9 mouse cellular contexts compared by ENCODE assay signal in the genomic region with DNA sequence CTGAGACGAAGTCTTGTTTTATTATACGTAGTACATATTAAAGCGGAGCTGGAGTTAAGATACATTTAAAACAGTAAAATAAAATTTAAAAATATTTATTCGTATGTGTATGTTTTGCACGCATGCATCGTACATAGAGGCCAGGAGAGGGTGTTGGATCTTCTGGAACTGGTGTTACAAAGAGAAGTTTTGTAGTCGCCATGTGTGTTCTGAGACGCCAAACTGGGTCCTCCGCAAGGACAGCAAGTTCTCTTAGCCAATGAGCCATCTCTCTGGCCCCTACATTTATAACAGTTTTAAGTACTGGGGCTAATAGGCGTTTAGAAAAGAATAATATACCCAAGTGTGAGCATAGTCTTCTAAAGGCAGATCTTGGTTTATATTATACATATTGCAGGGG. TPM values are rescaled to one million over a fixed set of nuclear protein-coding genes. Genes with fewer than 3 reads are reported as not detected.
A peak's percentile ranks its signal among the peaks of the same experiment; 100 is the strongest.
DNase-seq lines count a peak whose midpoint lies in the region; ATAC-seq and TF ChIP-seq lines count a peak whose summit lies in the region.
"Had no signal": no experiment of that assay in that cellular context is flagged by ENCODE, and none has a peak within 500 bp of the region (broad histone marks: within the 10 kb centered on the region; RNA-seq: fewer than 3 reads in every experiment).

No protein-coding gene starts in this region.

- no peak overlapping the region for H3K27ac ChIP-seq in cerebellum, adult 2 months (ENCODE audit: insufficient read depth, low read length)
- no peak overlapping the region for H3K27ac ChIP-seq in lung, embryonic 16.5 days (ENCODE audit: low read length)
- H3K27ac ChIP-seq in liver, embryonic 11.5 days (ENCODE audit: low read depth, low read length) = no peak overlapping the region
- H3K27ac ChIP-seq in stomach, postnatal 0 days (replicated peaks) = no peak overlapping the region

- peak overlapping the region; percentile 52 for H3K4me2 ChIP-seq in lung, embryonic 16.5 days (ENCODE audit: low read depth, low read length)
- peak overlapping the region; percentile 67 for H3K4me2 ChIP-seq in liver, embryonic 11.5 days
- H3K4me2 ChIP-seq in stomach, postnatal 0 days (replicated peaks; ENCODE audit: low read depth) = peak overlapping the region; percentile 66

- no peak for ATAC-seq in lung, embryonic 16.5 days (ENCODE audit: low read depth)
- ATAC-seq in liver, embryonic 11.5 days (replicated peaks; ENCODE audit: low FRiP score) = no peak
- no peak for ATAC-seq in stomach, postnatal 0 days (ENCODE audit: low FRiP score, low TSS enrichment)

- no peak for DNase-seq in cerebellum, adult 2 months
- no peak for DNase-seq in cerebellum, adult 18-20 months
- no peak for DNase-seq in lung, adult 18-20 months
- no peak for DNase-seq in liver, embryonic 11.5 days (ENCODE audit: low spot score)
- DNase-seq in stomach, postnatal 0 days (ENCODE audit: low spot score) = no peak
- DNase-seq in right cerebral cortex, postnatal 10 days (ENCODE audit: low spot score in 2 of 2) = no peak
- DNase-seq in layer of hippocampus, postnatal 14 days (ENCODE audit: low spot score in 2 of 2) = no peak

- H3K9me3 ChIP-seq in lung, embryonic 16.5 days (ENCODE audit: control insufficient read depth, low read length) = no peaks in the 10 kb centered on the region
- no peaks in the 10 kb centered on the region for H3K9me3 ChIP-seq in liver, embryonic 11.5 days (ENCODE audit: control insufficient read depth, low read length)
- H3K9me3 ChIP-seq in stomach, postnatal 0 days (ENCODE audit: control insufficient read depth, low read length) = no peaks in the 10 kb centered on the region

- TF ChIP-seq POLR2A in cerebellum, adult 2 months (IDR thresholded peaks at IDR 0.05; ENCODE audit: borderline replicate concordance, insufficient read depth, low read length) = no peak

- no peaks in the 10 kb centered on the region for H3K4me1 ChIP-seq in cerebellum, adult 2 months (ENCODE audit: control insufficient read depth, insufficient read depth, low read length)
- no peaks in the 10 kb centered on the region for H3K4me1 ChIP-seq in lung, embryonic 16.5 days (replicated peaks; ENCODE audit: control insufficient read depth, insufficient read depth, low read length)
- 0 out of 2 replicates have a peak, but pooled peaks cover 2% of the 10 kb centered on the region for H3K4me1 ChIP-seq in liver, embryonic 11.5 days (replicated peaks; ENCODE audit: control insufficient read depth, insufficient read depth, low read length)
- no peaks in the 10 kb centered on the region for H3K4me1 ChIP-seq in stomach, postnatal 0 days (replicated peaks; ENCODE audit: control insufficient read depth, insufficient read depth)

- TF ChIP-seq CTCF in cerebellum, adult 2 months (IDR thresholded peaks at IDR 0.05; ENCODE audit: borderline replicate concordance, insufficient read depth, low read depth, low read length) = no peak
- no peak for TF ChIP-seq CTCF in stomach, postnatal 0 days (IDR thresholded peaks at IDR 0.05; ENCODE audit: low read depth)

- peak overlapping the region; percentile 96 for H3K4me3 ChIP-seq in cerebellum, adult 2 months (replicated peaks; ENCODE audit: insufficient read depth, low read depth, low read length)
- peak overlapping the region; percentile 71 for H3K4me3 ChIP-seq in lung, embryonic 16.5 days (ENCODE audit: low read length)
- H3K4me3 ChIP-seq in liver, embryonic 11.5 days (ENCODE audit: low read depth, low read length) = peak overlapping the region; percentile 64
- peak overlapping the region; percentile 55 for H3K4me3 ChIP-seq in stomach, postnatal 0 days (ENCODE audit: low read depth, low read length)

- H3K9ac ChIP-seq in lung, embryonic 16.5 days (ENCODE audit: low read length) = peak overlapping the region; percentile 73
- no peak overlapping the region for H3K9ac ChIP-seq in liver, embryonic 11.5 days (ENCODE audit: low read depth, low read length)
- no peak overlapping the region for H3K9ac ChIP-seq in stomach, postnatal 0 days (ENCODE audit: low read length)

- no peak for TF ChIP-seq EP300 in stomach, postnatal 0 days (optimal IDR thresholded peaks at IDR 0.05)

- no peaks in the 10 kb centered on the region for H3K36me3 ChIP-seq in lung, embryonic 16.5 days (ENCODE audit: control insufficient read depth, insufficient read depth, low read length)
- no peaks in the 10 kb centered on the region for H3K36me3 ChIP-seq in liver, embryonic 11.5 days (ENCODE audit: control insufficient read depth, insufficient read depth, low read length)
- no peaks in the 10 kb centered on the region for H3K36me3 ChIP-seq in stomach, postnatal 0 days (ENCODE audit: control insufficient read depth, insufficient read depth, low read length)

- WGBS in cerebellum, adult 2 months = 30% methylated on average over 10 of the region's 10 CpGs
- 26% methylated on average over 10 of the region's 10 CpGs for WGBS in lung, embryonic 16.5 days
- WGBS in liver, embryonic 11.5 days = 31% methylated on average over 10 of the region's 10 CpGs
- 30% methylated on average over 10 of the region's 10 CpGs for WGBS in stomach, postnatal 0 days

- no peaks in the 10 kb centered on the region for H3K27me3 ChIP-seq in cerebellum, adult 2 months (ENCODE audit: control insufficient read depth, insufficient read depth, low read length)
- H3K27me3 ChIP-seq in lung, embryonic 16.5 days (ENCODE audit: control insufficient read depth, insufficient read depth, low read depth, low read length) = no peaks in the 10 kb centered on the region
- H3K27me3 ChIP-seq in liver, embryonic 11.5 days (replicated peaks; ENCODE audit: control insufficient read depth, insufficient read depth, low read length) = no peaks in the 10 kb centered on the region
- no peaks in the 10 kb centered on the region for H3K27me3 ChIP-seq in stomach, postnatal 0 days (ENCODE audit: control insufficient read depth, insufficient read depth, low read length)

RNA-seq across cellular contexts. Expression of a gene that starts 0.6 kb away (rescaled TPM):
- polyA plus RNA-seq in cerebellum, adult 2 months (2012; rRNA removed) = 3.0 and 3.2 TPM in 2 replicates
- polyA plus RNA-seq in lung, embryonic 16.5 days (2015; fragmentation: Nextera tagmentation; extraction: Ambion mirVana) = 1.5 and 1.8 TPM in 2 replicates
- 1.3 and 1.5 TPM in 2 replicates for polyA plus RNA-seq in liver, embryonic 11.5 days (2014; fragmentation: Nextera tagmentation; extraction: Ambion mirVana)
- polyA plus RNA-seq in stomach, postnatal 0 days (2015; fragmentation: Nextera tagmentation; extraction: Ambion mirVana) = 0.35 and 0.41 TPM in 2 replicates
- 1 to 10 TPM; 5.0 to 6.6 TPM for total RNA-seq in layer of hippocampus, postnatal 14 days (2021)

RNA-seq across cellular contexts. Expression of a gene that starts 13.0 kb away (rescaled TPM):
- 5.6 and 6.9 TPM in 2 replicates for polyA plus RNA-seq in cerebellum, adult 2 months (2012; rRNA removed)
- polyA plus RNA-seq in lung, embryonic 16.5 days (2015; fragmentation: Nextera tagmentation; extraction: Ambion mirVana) = 6.6 and 6.9 TPM in 2 replicates
- polyA plus RNA-seq in liver, embryonic 11.5 days (2014; fragmentation: Nextera tagmentation; extraction: Ambion mirVana) = 3.8 and 4.6 TPM in 2 replicates
- polyA plus RNA-seq in stomach, postnatal 0 days (2015; fragmentation: Nextera tagmentation; extraction: Ambion mirVana) = 1.9 and 2.0 TPM in 2 replicates
- total RNA-seq in layer of hippocampus, postnatal 14 days (2021) = 10 to 100 TPM in 1 of 2 experiments, 1 to 10 TPM in 1; 9.8 to 10.9 TPM

RNA-seq across cellular contexts. Expression of a gene that starts 19.0 kb away (rescaled TPM):
- polyA plus RNA-seq in cerebellum, adult 2 months (2012; rRNA removed) = 4.7 and 5.6 TPM in 2 replicates
- polyA plus RNA-seq in lung, embryonic 16.5 days (2015; fragmentation: Nextera tagmentation; extraction: Ambion mirVana) = 3.1 TPM in 2 replicates
- polyA plus RNA-seq in liver, embryonic 11.5 days (2014; fragmentation: Nextera tagmentation; extraction: Ambion mirVana) = 1.3 and 2.1 TPM in 2 replicates
- polyA plus RNA-seq in stomach, postnatal 0 days (2015; fragmentation: Nextera tagmentation; extraction: Ambion mirVana) = 1.0 and 1.9 TPM in 2 replicates
- 1 to 10 TPM; 4.1 to 5.9 TPM for total RNA-seq in layer of hippocampus, postnatal 14 days (2021)

RNA-seq across cellular contexts. Expression of a gene that starts 39.0 kb away (rescaled TPM):
- polyA plus RNA-seq in cerebellum, adult 2 months (2012; rRNA removed) = 8.7 and 9.4 TPM in 2 replicates
- 9.5 and 10.5 TPM in 2 replicates for polyA plus RNA-seq in lung, embryonic 16.5 days (2015; fragmentation: Nextera tagmentation; extraction: Ambion mirVana)
- polyA plus RNA-seq in liver, embryonic 11.5 days (2014; fragmentation: Nextera tagmentation; extraction: Ambion mirVana) = 4.7 and 5.8 TPM in 2 replicates
- 2.4 and 2.6 TPM in 2 replicates for polyA plus RNA-seq in stomach, postnatal 0 days (2015; fragmentation: Nextera tagmentation; extraction: Ambion mirVana)
- 1 to 10 TPM; 5.7 to 5.9 TPM for total RNA-seq in layer of hippocampus, postnatal 14 days (2021)

RNA-seq across cellular contexts. Expression of a gene that starts 54.4 kb away (rescaled TPM):
- 16.1 and 19.1 TPM in 2 replicates for polyA plus RNA-seq in cerebellum, adult 2 months (2012; rRNA removed)
- 0.25 TPM in 1 of 2 replicates, not detected in the other for polyA plus RNA-seq in lung, embryonic 16.5 days (2015; fragmentation: Nextera tagmentation; extraction: Ambion mirVana)
- 0.27 TPM in 1 of 2 replicates, not detected in the other for polyA plus RNA-seq in liver, embryonic 11.5 days (2014; fragmentation: Nextera tagmentation; extraction: Ambion mirVana)
- polyA plus RNA-seq in stomach, postnatal 0 days (2015; fragmentation: Nextera tagmentation; extraction: Ambion mirVana) = 0.02 and 0.10 TPM in 2 replicates
- total RNA-seq in layer of hippocampus, postnatal 14 days (2021) = 10 to 100 TPM; 21.0 to 21.7 TPM
- polyA plus RNA-seq: lung, adult 2 months had no signal
